Mouse (Mus musculus): ENCODE results near the gene Ankk1.

The Ankk1 gene

GRCm38 (mm10) chr9:49426921-49427320, at the start of gene Ankk1:
Ankk1 (minus strand) TSS chr9:49427021.
- DNase-seq (ENCODE audit: low read depth, low spot score) = no peak

- no peak for DNase-seq (ENCODE audit: low read depth, low spot score)
Measured at GRCm38 (mm10) chr9:49472126-49472525, 45.3 kb upstream of the Ankk1 start.

- no peak for DNase-seq (ENCODE audit: low read depth, low spot score)
Measured at GRCm38 (mm10) chr9:49470946-49471345, 44.1 kb upstream of the Ankk1 start.

GRCm38 (mm10) chr9:49470006-49470405, 43.2 kb upstream of the Ankk1 start:
- DNase-seq (ENCODE audit: low read depth, low spot score) = no peak

GRCm38 (mm10) chr9:49456136-49456535, 29.3 kb upstream of the Ankk1 start:
- DNase-seq (ENCODE audit: low read depth, low spot score) = no peak

- DNase-seq (ENCODE audit: low read depth, low spot score) = no peak
Measured at GRCm38 (mm10) chr9:49452396-49452795, 25.6 kb upstream of the Ankk1 start.

- no peak for DNase-seq (ENCODE audit: low read depth, low spot score)
Measured at GRCm38 (mm10) chr9:49450491-49450890, 23.7 kb upstream of the Ankk1 start.

GRCm38 (mm10) chr9:49442621-49443020, 15.8 kb upstream of the Ankk1 start:
- DNase-seq (ENCODE audit: low read depth, low spot score) = no peak

GRCm38 (mm10) chr9:49427478-49427877, 657 bp upstream of the Ankk1 start:
- no peak for DNase-seq (ENCODE audit: low read depth, low spot score)

- DNase-seq (ENCODE audit: low read depth, low spot score) = no peak
Measured at GRCm38 (mm10) chr9:49425585-49425984, 1.2 kb downstream of the Ankk1 start.

GRCm38 (mm10) chr9:49423866-49424265, 3.0 kb downstream of the Ankk1 start:
- no peak for DNase-seq (ENCODE audit: low read depth, low spot score)

GRCm38 (mm10) chr9:49410621-49411020, 16.2 kb downstream of the Ankk1 start:
- DNase-seq (ENCODE audit: low read depth, low spot score) = no peak

- no peak for DNase-seq (ENCODE audit: low read depth, low spot score)
Measured at GRCm38 (mm10) chr9:49407028-49407427, 19.8 kb downstream of the Ankk1 start.

GRCm38 (mm10) chr9:49403711-49404110, 23.1 kb downstream of the Ankk1 start:
- DNase-seq (ENCODE audit: low read depth, low spot score) = no peak

- DNase-seq (ENCODE audit: low read depth, low spot score) = no peak
Measured at GRCm38 (mm10) chr9:49396006-49396405, 30.8 kb downstream of the Ankk1 start.

GRCm38 (mm10) chr9:49392242-49392641, 34.6 kb downstream of the Ankk1 start:
- no peak for DNase-seq (ENCODE audit: low read depth, low spot score)

GRCm38 (mm10) chr9:49386119-49386518, 40.7 kb downstream of the Ankk1 start:
- DNase-seq (ENCODE audit: low read depth, low spot score) = no peak

GRCm38 (mm10) chr9:49385301-49385700, 41.5 kb downstream of the Ankk1 start:
- no peak for DNase-seq (ENCODE audit: low read depth, low spot score)

- no peak for DNase-seq (ENCODE audit: low read depth, low spot score)
Measured at GRCm38 (mm10) chr9:49384855-49385254, 42.0 kb downstream of the Ankk1 start.

GRCm38 (mm10) chr9:49384041-49384440, 42.8 kb downstream of the Ankk1 start:
- no peak for DNase-seq (ENCODE audit: low read depth, low spot score)

- no peak for DNase-seq (ENCODE audit: low read depth, low spot score)
Measured at GRCm38 (mm10) chr9:49379962-49380361, 46.9 kb downstream of the Ankk1 start.

GRCm38 (mm10) chr9:49373946-49374345, 52.9 kb downstream of the Ankk1 start:
- DNase-seq (ENCODE audit: low read depth, low spot score) = no peak

GRCm38 (mm10) chr9:49365763-49366162, 61.1 kb downstream of the Ankk1 start:
- DNase-seq (ENCODE audit: low read depth, low spot score) = no peak
